Mouse (Mus musculus) liver, embryonic 16.5 days (tissue): ENCODE data around the gene Iqcj. TPM values are rescaled to one million over a fixed set of nuclear protein-coding genes. Genes with fewer than 3 reads are reported as not detected.

ENCODE experiments used
- ATAC-seq: fragments of 200-750 bp; cut with Nextera tagmentation; 2 replicates; pipeline ENCODE4 v1.8.0; 2017; ENCODE audit warnings: low read depth, mild to moderate bottlenecking, moderate number of reproducible peaks, moderate library complexity
- H3K27ac ChIP-seq: fragments of 300-500 bp; sonication (generic); 2 replicates; pipeline ENCODE4 v1.5.1; 2014; ENCODE audit warnings: mild to moderate bottlenecking, low read length
- H3K27me3 ChIP-seq: fragments of 300-500 bp; sonication (generic); 2 replicates; pipeline ENCODE4 v1.6.1; 2014; ENCODE audit warnings: low read depth, low read length, mixed read lengths; ENCODE audit not compliant: control insufficient read depth, insufficient read depth
- H3K36me3 ChIP-seq: fragments of 300-500 bp; sonication (generic); 2 replicates; pipeline ENCODE4 v1.6.1; 2014; ENCODE audit warnings: mild to moderate bottlenecking; ENCODE audit not compliant: control insufficient read depth, insufficient read depth
- H3K4me1 ChIP-seq: fragments of 300-500 bp; sonication (generic); 2 replicates; pipeline ENCODE4 v1.6.1; 2014; ENCODE audit warnings: low read depth, low read length, mixed read lengths; ENCODE audit not compliant: control insufficient read depth
- H3K4me2 ChIP-seq: fragments of 300-500 bp; sonication (generic); 2 replicates; pipeline ENCODE4 v1.6.1; 2014; ENCODE audit warnings: low read depth, low read length, mixed read lengths
- H3K4me3 ChIP-seq: fragments of 300-500 bp; sonication (generic); 2 replicates; pipeline ENCODE4 v1.5.1; 2014; ENCODE audit warnings: low read depth, mild to moderate bottlenecking, low read length
- H3K9ac ChIP-seq: fragments of 300-500 bp; sonication (generic); 2 replicates; pipeline ENCODE4 v1.6.1; 2014; ENCODE audit warnings: low read depth, low read length
- H3K9me3 ChIP-seq: fragments of 300-500 bp; sonication (generic); replicated peaks from 2 replicates; pipeline ENCODE4 v1.6.1; 2016; ENCODE audit warnings: low read length; ENCODE audit not compliant: control insufficient read depth
- WGBS: fragments of 180-500 bp; shearing (Covaris S2); extraction: QIAGEN DNeasy Blood & Tissue Kit; methylation state at CpG from one replicate; pipeline ENCODE4 v1.1.7; 2014; ENCODE audit not compliant: insufficient replicate concordance; 5-methylcytosine and 5-hydroxymethylcytosine counted together
- polyA plus RNA-seq: library from polyadenylated mRNA; unstranded; fragments of >200 nt; fragmentation: Nextera tagmentation; extraction: Ambion mirVana; gene quantifications from 2 replicates; pipeline ENCODE4 v1.2.1, GENCODE M21; 2015

Iqcj gene
- polyA plus RNA-seq, 1 experiment from 2014 or later, result not detected

- Histone ChIP-seq H3K4me2 (no peak overlapping the region), H3K9ac (no peak overlapping the region), H3K4me1 (no peaks in the 10 kb centered on the region), H3K4me3 (no peak overlapping the region), H3K9me3 (no peaks in the 10 kb centered on the region), H3K27ac (no peak overlapping the region), H3K36me3 (no peaks in the 10 kb centered on the region), H3K27me3 (no peaks in the 10 kb centered on the region)
- no peak for ATAC-seq
- WGBS, result 74% methylated on average over 10 of the region's 10 CpGs
These were observed 748 bp downstream of the Iqcj start for GRCm38 (mm10) chr3:67892768-67893167.

DNA sequence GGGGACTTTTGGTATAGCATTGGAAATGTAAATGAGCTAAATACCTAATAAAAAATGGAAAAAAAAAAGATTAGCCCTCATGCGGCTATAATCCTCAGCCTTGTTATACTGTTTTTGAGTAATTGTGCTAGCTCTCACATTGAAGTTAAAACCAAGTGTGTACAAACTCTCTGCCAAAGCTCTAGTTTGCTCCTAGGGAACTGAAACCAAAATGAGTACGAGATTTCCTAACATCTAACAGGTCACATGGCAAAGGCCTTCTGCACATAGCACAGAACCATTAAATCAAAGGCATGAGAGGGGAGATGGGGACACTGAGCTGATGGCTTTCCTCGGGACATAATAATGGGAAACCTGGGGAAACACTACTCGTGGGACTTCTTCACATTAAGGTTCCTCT is 10.5 kb downstream of the Iqcj start:
- Histone ChIP-seq H3K4me3 (no peak overlapping the region), H3K27ac (no peak overlapping the region), H3K4me1 (no peaks in the 10 kb centered on the region), H3K27me3 (no peaks in the 10 kb centered on the region), H3K9me3 (no peaks in the 10 kb centered on the region), H3K36me3 (no peaks in the 10 kb centered on the region), H3K9ac (no peak overlapping the region), H3K4me2 (no peak overlapping the region)
- no peak for ATAC-seq
- 49% methylated on average over 4 of the region's 4 CpGs for WGBS

GRCm38 (mm10) chr3:67908586-67908985 is 16.6 kb downstream of the Iqcj start:
- Histone ChIP-seq H3K4me3 (no peak overlapping the region), H3K9me3 (no peaks in the 10 kb centered on the region), H3K27me3 (no peaks in the 10 kb centered on the region), H3K36me3 (no peaks in the 10 kb centered on the region), H3K4me2 (no peak overlapping the region), H3K9ac (no peak overlapping the region), H3K27ac (no peak overlapping the region), H3K4me1 (no peaks in the 10 kb centered on the region)
- ATAC-seq, result no peak
- 58% methylated on average over 2 of the region's 2 CpGs for WGBS

- no peak for ATAC-seq
- Histone ChIP-seq H3K36me3 (no peaks in the 10 kb centered on the region), H3K27me3 (no peaks in the 10 kb centered on the region), H3K4me1 (no peaks in the 10 kb centered on the region), H3K9ac (no peak overlapping the region), H3K27ac (no peak overlapping the region), H3K4me2 (no peak overlapping the region), H3K9me3 (no peaks in the 10 kb centered on the region), H3K4me3 (no peak overlapping the region)
- 49% methylated on average over 3 of the region's 3 CpGs for WGBS
These were observed 26.1 kb downstream of the Iqcj start for GRCm38 (mm10) chr3:67918098-67918497.

DNA sequence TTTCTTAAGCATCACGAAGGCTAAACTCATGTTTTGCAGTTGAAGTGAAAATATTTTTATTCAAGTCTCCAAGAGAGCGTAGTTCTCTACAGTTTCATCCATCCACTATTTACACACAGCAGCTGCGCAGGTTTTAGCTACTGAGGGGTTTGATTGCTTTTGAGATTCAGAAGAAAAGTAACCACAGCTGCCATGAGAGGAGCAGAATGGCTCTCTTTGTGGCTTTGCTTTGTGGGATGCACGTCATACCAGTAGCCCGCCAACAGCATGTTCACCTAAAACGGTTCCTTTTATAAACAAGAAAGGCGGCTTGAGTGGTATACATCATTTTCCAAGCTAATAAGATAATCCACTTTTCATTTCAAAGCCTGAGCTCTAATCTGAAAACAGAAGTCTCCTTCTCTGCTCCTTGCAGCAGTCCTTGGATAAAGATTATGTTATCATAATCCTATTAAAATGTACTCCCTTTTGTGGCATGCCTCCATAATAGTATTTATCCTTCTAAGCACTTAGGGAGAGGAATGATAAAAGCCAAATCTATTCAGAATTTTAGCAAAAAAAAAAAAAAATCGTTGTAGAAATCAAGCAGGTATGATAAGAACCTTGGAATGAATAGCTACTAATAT is 26.7 kb downstream of the Iqcj start:
- ATAC-seq, result no peak
- WGBS, result 48% methylated on average over 8 of the region's 8 CpGs
- Histone ChIP-seq H3K9me3 (no peaks in the 10 kb centered on the region), H3K9ac (no peak overlapping the region), H3K27ac (no peak overlapping the region), H3K27me3 (no peaks in the 10 kb centered on the region), H3K4me1 (no peaks in the 10 kb centered on the region), H3K36me3 (no peaks in the 10 kb centered on the region), H3K4me2 (no peak overlapping the region), H3K4me3 (no peak overlapping the region)

DNA sequence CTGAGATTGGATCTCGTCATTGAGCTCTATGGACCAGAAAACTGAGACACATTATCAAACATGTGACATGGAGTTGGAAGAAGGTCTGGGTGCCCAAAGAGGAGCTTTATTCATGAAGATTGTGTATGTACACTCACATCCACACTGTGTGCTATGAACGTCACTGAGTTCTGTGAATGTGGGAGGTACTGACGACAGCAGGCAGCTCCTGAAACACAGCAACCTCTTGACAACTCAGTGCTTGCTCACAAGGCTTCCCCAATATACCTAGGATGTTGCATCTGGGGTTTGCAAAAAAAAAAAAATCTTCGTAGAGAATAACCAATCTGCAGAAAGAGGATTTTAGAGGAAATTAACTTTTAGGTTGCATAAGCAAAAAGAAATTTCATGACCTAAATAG is 31.1 kb downstream of the Iqcj start:
- no peaks in the 10 kb centered on the region for H3K27me3 ChIP-seq
- H3K4me1 ChIP-seq, result no peaks in the 10 kb centered on the region
- H3K36me3 ChIP-seq, result no peaks in the 10 kb centered on the region
- 56% methylated on average over 4 of the region's 4 CpGs for WGBS
- no peak overlapping the region for H3K4me2 ChIP-seq
- ATAC-seq, result no peak
- no peaks in the 10 kb centered on the region for H3K9me3 ChIP-seq
- H3K4me3 ChIP-seq, result no peak overlapping the region
- H3K27ac ChIP-seq, result no peak overlapping the region
- H3K9ac ChIP-seq, result no peak overlapping the region

- Histone ChIP-seq H3K4me2 (no peak overlapping the region), H3K4me3 (no peak overlapping the region), H3K9ac (no peak overlapping the region), H3K9me3 (no peaks in the 10 kb centered on the region), H3K4me1 (no peaks in the 10 kb centered on the region), H3K36me3 (no peaks in the 10 kb centered on the region), H3K27ac (no peak overlapping the region), H3K27me3 (no peaks in the 10 kb centered on the region)
- ATAC-seq, result no peak
- 24% methylated on average over 2 of the region's 2 CpGs for WGBS
These were observed 33.4 kb downstream of the Iqcj start for GRCm38 (mm10) chr3:67925453-67925852.

GRCm38 (mm10) chr3:67930424-67931133 is 38.6 kb downstream of the Iqcj start:
- H3K9me3 ChIP-seq, result no peaks in the 10 kb centered on the region
- no peaks in the 10 kb centered on the region for H3K4me1 ChIP-seq
- H3K27me3 ChIP-seq, result no peaks in the 10 kb centered on the region
- no peak overlapping the region for H3K4me3 ChIP-seq
- no peak overlapping the region for H3K4me2 ChIP-seq
- 66% methylated on average over 10 of the region's 10 CpGs for WGBS
- no peak for ATAC-seq
- H3K36me3 ChIP-seq, result no peaks in the 10 kb centered on the region
- H3K27ac ChIP-seq, result no peak overlapping the region
- no peak overlapping the region for H3K9ac ChIP-seq

DNA sequence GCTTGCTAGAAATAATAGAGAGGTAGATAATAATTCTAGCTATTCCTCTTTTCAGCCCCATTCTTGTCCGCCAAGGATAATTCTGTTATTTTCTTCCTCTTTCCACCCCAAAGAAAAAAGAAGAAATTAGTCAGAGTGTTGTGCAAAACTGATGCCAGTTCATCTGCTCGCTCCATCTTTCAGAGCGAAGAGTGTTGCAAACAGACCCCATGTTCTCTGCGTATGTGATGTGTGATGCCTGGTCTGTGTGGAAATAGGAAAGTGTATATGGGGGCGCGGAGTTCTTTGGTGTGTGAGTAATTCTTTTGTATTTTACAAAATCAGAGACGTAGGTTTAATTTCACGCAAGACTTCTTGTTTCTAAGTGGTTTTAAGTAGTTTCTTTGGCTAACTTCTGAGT is 39.2 kb downstream of the Iqcj start:
- Histone ChIP-seq H3K36me3 (no peaks in the 10 kb centered on the region), H3K9ac (no peak overlapping the region), H3K27me3 (no peaks in the 10 kb centered on the region), H3K9me3 (no peaks in the 10 kb centered on the region), H3K4me1 (no peaks in the 10 kb centered on the region), H3K4me3 (no peak overlapping the region), H3K4me2 (no peak overlapping the region), H3K27ac (no peak overlapping the region)
- ATAC-seq, result no peak
- WGBS, result 71% methylated on average over 8 of the region's 8 CpGs
